Mouse (Mus musculus): Measurements from ENCODE around the gene Ell3. TPM values are rescaled to one million over a fixed set of nuclear protein-coding genes. Genes with fewer than 3 reads are reported as not detected.
"Not testable (repeated sequence)": the region's sequence is repeated elsewhere in the genome, so short reads cannot be mapped to it uniquely, and the experiment has no call there.

Ell3 gene
- polyA plus RNA-seq, 1 experiment from 2014 or later, result 2.7 TPM

DNA sequence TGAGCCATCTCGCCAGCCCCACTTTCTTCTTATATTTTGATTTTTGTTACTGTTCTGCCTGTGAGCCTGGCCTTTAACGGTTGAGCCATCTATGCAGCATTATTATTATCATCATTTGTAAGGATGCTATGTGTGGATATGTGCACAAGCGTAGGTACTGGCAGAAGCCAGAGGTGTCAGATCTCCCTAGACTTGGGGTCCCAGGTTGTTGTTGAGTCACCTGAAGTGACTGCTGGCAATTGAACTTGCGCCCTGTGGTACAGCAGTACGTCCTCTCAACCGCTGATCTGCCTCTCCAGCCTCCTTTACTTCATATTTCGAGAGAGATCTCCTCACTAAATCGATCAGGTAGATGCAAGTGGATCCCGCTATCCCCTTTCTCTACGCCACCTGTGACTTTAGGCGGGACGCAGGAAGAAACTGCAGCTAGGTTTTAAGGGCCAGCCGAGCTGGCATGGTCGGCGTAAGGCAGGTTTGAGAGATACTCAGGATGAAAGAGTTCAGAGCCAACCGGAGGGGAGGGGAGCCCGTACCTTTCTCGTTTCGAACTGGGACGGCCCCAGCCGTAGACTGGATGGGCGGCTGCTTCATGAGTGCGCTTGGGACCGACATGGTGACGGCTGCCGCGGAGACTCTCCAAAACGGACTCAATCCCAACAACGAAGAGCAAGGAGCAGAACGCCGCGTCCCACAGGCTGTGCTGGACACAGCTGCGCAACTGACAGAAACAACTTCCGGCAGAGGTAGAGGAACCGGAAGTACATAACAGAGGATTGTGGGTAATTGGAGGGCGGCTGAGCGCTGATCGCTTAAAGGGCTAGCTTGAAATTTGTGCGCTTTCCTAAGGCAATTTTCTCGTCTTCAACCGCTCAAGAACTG is 29.5 kb upstream of the Ell3 start, which contains the start of gene Mfap1b:
TSS of gene Mfap1b (minus strand) at position 767 of the 879 bp plus-strand sequence.
- WGBS, result 7% methylated on average over 38 of the region's 41 CpGs
- DNase-seq (ENCODE audit: low spot score) (peak; percentile 83), ATAC-seq (replicated peaks; ENCODE audit: low FRiP score) (peak; percentile 95)
- H3K36me3 ChIP-seq (ENCODE audit: control insufficient read depth, insufficient read depth, low read length); H3K27ac ChIP-seq (ENCODE audit: low read depth, low read length); H3K4me1 ChIP-seq (replicated peaks; ENCODE audit: control insufficient read depth, insufficient read depth, low read length); H3K9me3 ChIP-seq (ENCODE audit: control insufficient read depth, low read length); H3K27me3 ChIP-seq (ENCODE audit: control insufficient read depth, insufficient read depth, low read length): not testable (repeated sequence)
- peak within 1 kb of the TSS; percentile 58 for H3K4me3 ChIP-seq (ENCODE audit: low read depth, low read length)
- peak within 1 kb of the TSS; percentile 52 for H3K9ac ChIP-seq (ENCODE audit: low read length)
- H3K4me2 ChIP-seq (ENCODE audit: low read depth, low read length, severe bottlenecking), result peak within 1 kb of the TSS; percentile 60

GRCm38 (mm10) chr2:121472783-121473182 is 28.7 kb upstream of the Ell3 start:
- DNase-seq (ENCODE audit: low spot score); H3K27me3 ChIP-seq (ENCODE audit: control insufficient read depth, insufficient read depth, low read length); ATAC-seq (replicated peaks; ENCODE audit: low FRiP score); H3K4me1 ChIP-seq (replicated peaks; ENCODE audit: control insufficient read depth, insufficient read depth, low read length); H3K4me3 ChIP-seq (ENCODE audit: low read depth, low read length); H3K9ac ChIP-seq (ENCODE audit: low read length); H3K27ac ChIP-seq (ENCODE audit: low read depth, low read length); H3K9me3 ChIP-seq (ENCODE audit: control insufficient read depth, low read length); H3K4me2 ChIP-seq (ENCODE audit: low read depth, low read length, severe bottlenecking); H3K36me3 ChIP-seq (ENCODE audit: control insufficient read depth, insufficient read depth, low read length): not testable (repeated sequence)
- 97% methylated on average over 3 of the region's 3 CpGs for WGBS

DNA sequence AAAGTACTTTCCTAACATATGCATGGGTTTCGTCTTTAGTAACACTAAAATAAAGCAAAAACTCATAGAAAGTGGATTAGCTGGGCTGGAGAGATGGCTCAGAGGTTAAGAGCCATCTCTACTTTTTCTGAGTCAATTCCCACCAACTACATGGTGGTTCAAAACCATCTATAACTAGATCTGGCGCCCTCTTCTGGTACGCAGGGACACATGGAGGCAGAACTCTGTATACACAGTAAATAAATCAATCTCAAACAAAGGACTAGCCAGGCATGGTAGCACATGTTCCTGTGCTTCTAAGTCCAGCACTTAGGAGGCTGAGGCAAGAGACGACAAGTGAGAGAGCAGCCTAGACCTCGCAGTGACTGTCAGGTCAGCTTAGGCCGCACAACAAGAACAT is 24.9 kb upstream of the Ell3 start:
- not testable (repeated sequence) for DNase-seq (ENCODE audit: low spot score); H3K9ac ChIP-seq (ENCODE audit: low read length); H3K27me3 ChIP-seq (ENCODE audit: control insufficient read depth, insufficient read depth, low read length); H3K36me3 ChIP-seq (ENCODE audit: control insufficient read depth, insufficient read depth, low read length); H3K9me3 ChIP-seq (ENCODE audit: control insufficient read depth, low read length); H3K27ac ChIP-seq (ENCODE audit: low read depth, low read length); H3K4me1 ChIP-seq (replicated peaks; ENCODE audit: control insufficient read depth, insufficient read depth, low read length); H3K4me3 ChIP-seq (ENCODE audit: low read depth, low read length); ATAC-seq (replicated peaks; ENCODE audit: low FRiP score); H3K4me2 ChIP-seq (ENCODE audit: low read depth, low read length, severe bottlenecking)
- 100% methylated on average over 1 of the region's 6 CpGs for WGBS

DNA sequence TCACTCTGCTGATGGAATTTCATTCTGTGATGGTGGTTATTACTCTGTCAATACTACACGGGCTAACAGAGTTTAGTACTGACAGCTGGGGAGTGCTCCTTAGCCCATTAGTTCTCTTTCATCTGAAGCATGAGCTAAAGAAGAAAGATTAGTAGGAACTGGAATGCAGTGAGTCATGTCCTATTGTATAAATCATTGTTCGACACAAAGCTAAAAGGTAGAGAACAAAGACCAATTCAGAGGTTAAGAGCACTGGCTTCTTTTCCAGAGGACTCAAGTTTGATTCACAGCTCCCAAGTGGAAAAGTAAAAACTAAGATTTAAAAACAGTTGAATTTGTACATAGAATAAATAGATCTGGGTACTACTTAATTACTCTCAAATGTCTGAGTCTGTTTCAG is 16.0 kb upstream of the Ell3 start:
- Histone ChIP-seq H3K9me3 (ENCODE audit: control insufficient read depth, low read length) (no peaks in the 10 kb centered on the region), H3K4me3 (ENCODE audit: low read depth, low read length) (no peak overlapping the region), H3K27ac (ENCODE audit: low read depth, low read length) (no peak overlapping the region), H3K27me3 (ENCODE audit: control insufficient read depth, insufficient read depth, low read length) (no peaks in the 10 kb centered on the region), H3K36me3 (ENCODE audit: control insufficient read depth, insufficient read depth, low read length) (no peaks in the 10 kb centered on the region), H3K4me2 (ENCODE audit: low read depth, low read length, severe bottlenecking) (no peak overlapping the region), H3K4me1 (replicated peaks; ENCODE audit: control insufficient read depth, insufficient read depth, low read length) (peaks cover 10% of the 10 kb centered on the region; the same call in 1 of the 2 replicates), H3K9ac (ENCODE audit: low read length) (no peak overlapping the region)
- no peak for ATAC-seq (replicated peaks; ENCODE audit: low FRiP score)
- no peak for DNase-seq (ENCODE audit: low spot score)
- WGBS, result 60% methylated on average over 2 of the region's 2 CpGs

- no peaks in the 10 kb centered on the region for H3K9me3 ChIP-seq (ENCODE audit: control insufficient read depth, low read length)
- peak within 1 kb of the TSS; percentile 83 for H3K4me3 ChIP-seq (ENCODE audit: low read depth, low read length)
- H3K4me2 ChIP-seq (ENCODE audit: low read depth, low read length, severe bottlenecking), result peak within 1 kb of the TSS; percentile 72
- 4% methylated on average over 41 of the region's 41 CpGs for WGBS
- H3K27ac ChIP-seq (ENCODE audit: low read depth, low read length), result 0 out of 2 replicates have a peak within 1 kb of the TSS, but pooled peaks have one; percentile 12
- H3K36me3 ChIP-seq (ENCODE audit: control insufficient read depth, insufficient read depth, low read length), result no peaks in the 10 kb centered on the region; the same call in none of the 2 replicates
- H3K27me3 ChIP-seq (ENCODE audit: control insufficient read depth, insufficient read depth, low read length), result no peaks in the 10 kb centered on the region
- peak within 1 kb of the TSS; percentile 79 for H3K9ac ChIP-seq (ENCODE audit: low read length)
- ATAC-seq (replicated peaks; ENCODE audit: low FRiP score), result peak; percentile 92
- peaks cover 10% of the 10 kb centered on the region; the same call in 1 of the 2 replicates for H3K4me1 ChIP-seq (replicated peaks; ENCODE audit: control insufficient read depth, insufficient read depth, low read length)
- peak; percentile 90 for DNase-seq (ENCODE audit: low spot score)
These were observed 12.9 kb upstream of the Ell3 start, which contains the start of gene Serinc4 for GRCm38 (mm10) chr2:121456692-121457642. Gene Serinc4, minus strand, starts transcription at chr2:121456781.

DNA sequence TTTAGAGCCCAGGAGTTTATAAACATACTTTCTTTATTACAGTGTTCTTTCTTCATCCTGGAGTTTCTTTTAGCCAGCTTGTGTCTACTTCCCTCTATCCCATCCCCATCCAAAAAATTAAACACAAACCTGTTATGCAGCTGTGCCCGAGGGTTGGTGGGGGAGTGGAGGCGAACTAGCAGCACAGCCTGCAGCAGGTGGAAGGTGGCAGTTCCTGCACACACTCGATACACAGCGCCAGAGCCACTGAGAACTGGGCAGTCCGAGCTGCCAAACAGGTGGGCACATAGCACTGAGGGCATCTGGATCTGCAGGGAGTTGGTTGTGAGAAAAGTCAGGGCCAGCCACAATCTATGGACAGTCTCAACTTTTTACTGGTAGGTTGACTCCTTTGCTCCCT is 11.5 kb upstream of the Ell3 start:
- Histone ChIP-seq H3K4me1 (replicated peaks; ENCODE audit: control insufficient read depth, insufficient read depth, low read length) (peaks cover 13% of the 10 kb centered on the region), H3K4me2 (ENCODE audit: low read depth, low read length, severe bottlenecking) (no peak overlapping the region), H3K4me3 (ENCODE audit: low read depth, low read length) (no peak overlapping the region), H3K27ac (ENCODE audit: low read depth, low read length) (no peak overlapping the region), H3K36me3 (ENCODE audit: control insufficient read depth, insufficient read depth, low read length) (no peaks in the 10 kb centered on the region; the same call in none of the 2 replicates), H3K9ac (ENCODE audit: low read length) (no peak overlapping the region), H3K9me3 (ENCODE audit: control insufficient read depth, low read length) (no peaks in the 10 kb centered on the region), H3K27me3 (ENCODE audit: control insufficient read depth, insufficient read depth, low read length) (no peaks in the 10 kb centered on the region)
- WGBS, result 85% methylated on average over 5 of the region's 5 CpGs
- DNase-seq (ENCODE audit: low spot score) (no peak), ATAC-seq (replicated peaks; ENCODE audit: low FRiP score) (no peak)

DNA sequence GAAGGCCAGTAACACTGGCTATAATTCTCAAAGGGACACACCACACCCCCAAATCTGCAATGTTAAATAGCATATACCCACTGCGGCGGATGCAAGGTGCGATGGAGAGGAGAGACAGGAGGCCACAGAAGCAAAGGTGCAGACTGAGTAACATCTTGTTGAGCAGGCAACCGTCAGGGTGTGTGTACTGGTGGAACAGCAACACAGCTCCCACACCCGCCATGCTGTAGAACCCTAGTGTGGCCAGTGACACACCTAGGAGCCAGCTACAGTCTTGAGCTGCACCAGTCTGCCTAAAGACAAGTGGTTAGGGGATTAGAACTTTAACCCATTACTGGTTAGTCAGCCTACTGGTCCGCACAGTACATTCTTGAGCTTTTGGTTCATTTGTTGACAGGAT is 9.8 kb upstream of the Ell3 start:
- H3K36me3 ChIP-seq (ENCODE audit: control insufficient read depth, insufficient read depth, low read length), result no peaks in the 10 kb centered on the region; the same call in none of the 2 replicates
- H3K27ac ChIP-seq (ENCODE audit: low read depth, low read length), result no peak overlapping the region
- H3K27me3 ChIP-seq (ENCODE audit: control insufficient read depth, insufficient read depth, low read length), result no peaks in the 10 kb centered on the region
- peaks cover 17% of the 10 kb centered on the region for H3K4me1 ChIP-seq (replicated peaks; ENCODE audit: control insufficient read depth, insufficient read depth, low read length)
- DNase-seq (ENCODE audit: low spot score) (no peak), ATAC-seq (replicated peaks; ENCODE audit: low FRiP score) (no peak)
- 89% methylated on average over 6 of the region's 6 CpGs for whole genome bisulfite sequencing
- no peak overlapping the region for H3K4me2 ChIP-seq (ENCODE audit: low read depth, low read length, severe bottlenecking)
- H3K9me3 ChIP-seq (ENCODE audit: control insufficient read depth, low read length), result no peaks in the 10 kb centered on the region
- no peak overlapping the region for H3K9ac ChIP-seq (ENCODE audit: low read length)
- H3K4me3 ChIP-seq (ENCODE audit: low read depth, low read length), result no peak overlapping the region

GRCm38 (mm10) chr2:121452990-121453389 is 8.9 kb upstream of the Ell3 start, which contains the start of gene Hypk:
Gene Hypk, plus strand, starts transcription at chr2:121453290.
- ATAC-seq (replicated peaks; ENCODE audit: low FRiP score), result no peak
- no peaks in the 10 kb centered on the region; the same call in none of the 2 replicates for H3K36me3 ChIP-seq (ENCODE audit: control insufficient read depth, insufficient read depth, low read length)
- 90% methylated on average over 4 of the region's 4 CpGs for WGBS
- H3K4me1 ChIP-seq (replicated peaks; ENCODE audit: control insufficient read depth, insufficient read depth, low read length), result peaks cover 16% of the 10 kb centered on the region
- DNase-seq (ENCODE audit: low spot score), result no peak
- H3K27ac ChIP-seq (ENCODE audit: low read depth, low read length), result no peak within 1 kb of the TSS
- H3K4me2 ChIP-seq (ENCODE audit: low read depth, low read length, severe bottlenecking), result no peak within 1 kb of the TSS
- no peaks in the 10 kb centered on the region for H3K9me3 ChIP-seq (ENCODE audit: control insufficient read depth, low read length)
- no peaks in the 10 kb centered on the region for H3K27me3 ChIP-seq (ENCODE audit: control insufficient read depth, insufficient read depth, low read length)
- no peak within 1 kb of the TSS for H3K9ac ChIP-seq (ENCODE audit: low read length)
- no peak within 1 kb of the TSS for H3K4me3 ChIP-seq (ENCODE audit: low read depth, low read length)

Measured in forebrain, embryonic 11.5 days (tissue).